Mouse (Mus musculus) lung, embryonic 16.5 days (tissue): Measurements from ENCODE around the gene Trim2. TPM values are rescaled to one million over a fixed set of nuclear protein-coding genes. Genes with fewer than 3 reads are reported as not detected.

Experiments used
- ATAC-seq: fragments of 200-750 bp; cut with Nextera tagmentation; 2 replicates; pipeline ENCODE4 v1.8.0; 2017; ENCODE audit warnings: low read depth, mild to moderate bottlenecking, moderate library complexity
- H3K27ac ChIP-seq: fragments of 300-500 bp; sonication (generic); 2 replicates; pipeline ENCODE4 v1.5.1; 2014; ENCODE audit warnings: mild to moderate bottlenecking, control low read depth, low read length
- H3K27me3 ChIP-seq: fragments of 300-500 bp; sonication (generic); 2 replicates; pipeline ENCODE4 v1.6.1; 2014; ENCODE audit warnings: low read depth, low read length, mixed read lengths; ENCODE audit not compliant: control insufficient read depth, insufficient read depth
- H3K36me3 ChIP-seq: fragments of 300-500 bp; sonication (generic); 2 replicates; pipeline ENCODE4 v1.6.1; 2014; ENCODE audit warnings: low read length; ENCODE audit not compliant: control insufficient read depth, insufficient read depth
- H3K4me1 ChIP-seq: fragments of 300-500 bp; sonication (generic); replicated peaks from 2 replicates; pipeline ENCODE4 v1.6.1; 2014; ENCODE audit warnings: low read length, mixed read lengths; ENCODE audit not compliant: control insufficient read depth, insufficient read depth
- H3K4me2 ChIP-seq: fragments of 300-500 bp; sonication (generic); 2 replicates; pipeline ENCODE4 v1.6.1; 2014; ENCODE audit warnings: low read depth, low read length, control low read depth
- H3K4me3 ChIP-seq: fragments of 300-500 bp; sonication (generic); 2 replicates; pipeline ENCODE4 v1.5.1; 2014; ENCODE audit warnings: mild to moderate bottlenecking, low read length, control low read depth
- H3K9ac ChIP-seq: fragments of 300-500 bp; sonication (generic); 2 replicates; pipeline ENCODE4 v1.6.1; 2014; ENCODE audit warnings: low read length, control low read depth
- H3K9me3 ChIP-seq: fragments of 300-500 bp; sonication (generic); 2 replicates; pipeline ENCODE4 v1.6.1; 2016; ENCODE audit warnings: low read length; ENCODE audit not compliant: control insufficient read depth
- WGBS: fragments of 180-500 bp; shearing (Covaris S2); extraction: QIAGEN DNeasy Blood & Tissue Kit; methylation state at CpG from one replicate; pipeline ENCODE4 v1.1.7; 2014; 5-methylcytosine and 5-hydroxymethylcytosine counted together
- polyA plus RNA-seq: library from polyadenylated mRNA; unstranded; fragments of >200 nt; fragmentation: Nextera tagmentation; extraction: Ambion mirVana; gene quantifications from 2 replicates; pipeline ENCODE4 v1.2.1, GENCODE M21; 2015

Trim2 gene
- polyA plus RNA-seq, 1 experiment from 2014 or later, result 31.9 TPM

DNA sequence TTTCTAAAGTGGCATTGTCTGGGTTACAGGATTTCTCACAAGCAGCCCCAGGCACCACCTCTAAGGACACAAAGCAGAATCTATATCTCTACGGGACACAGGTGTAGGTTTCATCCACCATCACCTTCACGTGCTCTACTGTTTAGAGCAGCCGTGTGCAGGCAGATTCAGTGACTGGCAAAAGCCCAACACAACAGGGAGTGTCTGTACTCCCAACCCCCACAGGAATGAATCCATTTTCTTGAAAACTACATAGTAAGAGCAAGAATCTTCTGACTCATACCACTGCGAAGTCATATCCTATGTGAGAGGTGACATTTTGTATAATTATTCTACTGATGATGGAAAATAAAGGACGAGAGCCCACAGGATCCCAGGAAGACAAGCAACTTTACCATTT, 5.6 kb upstream of the Trim2 start:
- H3K9me3 ChIP-seq, result no peaks in the 10 kb centered on the region
- no peaks in the 10 kb centered on the region for H3K36me3 ChIP-seq
- no peak overlapping the region for H3K9ac ChIP-seq
- H3K4me1 ChIP-seq, result peaks cover 8% of the 10 kb centered on the region
- no peak overlapping the region for H3K4me2 ChIP-seq
- no peak overlapping the region for H3K27ac ChIP-seq
- no peak overlapping the region for H3K4me3 ChIP-seq
- no peaks in the 10 kb centered on the region for H3K27me3 ChIP-seq
- WGBS, result 67% methylated on average over 5 of the region's 5 CpGs
- ATAC-seq, result no peak

- ATAC-seq, result no peak
- peaks cover 15% of the 10 kb centered on the region; the same call in 1 of the 2 replicates for H3K27me3 ChIP-seq
These were observed 839 bp upstream of the Trim2 start for GRCm38 (mm10) chr3:84307516-84307915.

DNA sequence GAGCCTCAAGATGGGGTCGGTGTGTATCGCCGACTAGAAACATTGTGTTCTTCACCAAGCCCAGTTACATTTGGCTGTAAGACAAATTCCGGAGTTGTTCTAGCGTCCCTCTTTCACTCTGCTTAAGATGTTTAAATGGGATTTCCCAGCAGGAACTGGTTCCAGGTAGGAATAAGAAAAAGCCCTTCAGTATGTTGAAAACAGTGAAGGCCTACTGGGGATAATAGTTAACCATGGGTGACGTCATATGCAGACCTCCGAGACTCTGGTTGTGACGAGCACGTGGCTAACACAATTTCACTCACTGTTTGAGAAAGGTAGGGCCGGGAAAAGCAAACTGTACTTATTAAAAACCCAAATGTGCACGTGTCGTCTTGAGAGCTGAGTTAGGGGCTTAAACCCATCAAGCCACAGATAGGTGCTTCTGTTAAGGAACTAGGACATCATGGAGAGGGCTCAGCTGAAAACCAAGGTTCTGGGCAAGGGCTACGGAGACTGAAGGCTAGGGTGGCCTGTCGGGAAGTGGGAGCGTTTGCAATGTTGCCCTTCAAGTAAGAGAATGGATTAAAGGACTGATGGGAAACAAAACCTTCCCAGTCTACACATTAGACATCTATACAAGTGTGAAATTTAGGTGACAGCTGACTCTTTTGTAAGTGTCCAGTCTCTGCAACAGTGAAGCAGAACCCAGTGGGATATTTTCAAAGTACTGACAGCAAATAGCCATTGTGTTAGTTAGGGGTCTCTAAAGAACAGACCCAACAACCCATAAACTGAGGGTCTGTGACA, 761 bp downstream of the Trim2 start:
- H3K9ac ChIP-seq, result no peak overlapping the region
- peak overlapping the region; percentile 45 for H3K4me3 ChIP-seq
- no peak for ATAC-seq
- H3K4me2 ChIP-seq, result peak overlapping the region; percentile 77; the same call in 1 of the 2 replicates
- peaks cover 6% of the 10 kb centered on the region; the same call in 1 of the 2 replicates for H3K4me1 ChIP-seq
- no peak overlapping the region for H3K27ac ChIP-seq
- no peaks in the 10 kb centered on the region for H3K36me3 ChIP-seq
- 0 out of 2 replicates have a peak, but pooled peaks cover 3% of the 10 kb centered on the region for H3K9me3 ChIP-seq
- WGBS, result 40% methylated on average over 15 of the region's 15 CpGs
- H3K27me3 ChIP-seq, result peaks cover 15% of the 10 kb centered on the region; the same call in 1 of the 2 replicates

More at GRCm38 (mm10) chr3:84307516-84307915, 839 bp upstream of the Trim2 start:
- H3K4me1 ChIP-seq, result peaks cover 6% of the 10 kb centered on the region; the same call in 1 of the 2 replicates
- 0 out of 2 replicates have a peak, but pooled peaks cover 3% of the 10 kb centered on the region for H3K9me3 ChIP-seq
- H3K9ac ChIP-seq, result no peak overlapping the region
- H3K27ac ChIP-seq, result no peak overlapping the region
- WGBS, result 58% methylated on average over 5 of the region's 5 CpGs
- H3K4me2 ChIP-seq, result no peak overlapping the region
- H3K4me3 ChIP-seq, result no peak overlapping the region
- H3K36me3 ChIP-seq, result no peaks in the 10 kb centered on the region

DNA sequence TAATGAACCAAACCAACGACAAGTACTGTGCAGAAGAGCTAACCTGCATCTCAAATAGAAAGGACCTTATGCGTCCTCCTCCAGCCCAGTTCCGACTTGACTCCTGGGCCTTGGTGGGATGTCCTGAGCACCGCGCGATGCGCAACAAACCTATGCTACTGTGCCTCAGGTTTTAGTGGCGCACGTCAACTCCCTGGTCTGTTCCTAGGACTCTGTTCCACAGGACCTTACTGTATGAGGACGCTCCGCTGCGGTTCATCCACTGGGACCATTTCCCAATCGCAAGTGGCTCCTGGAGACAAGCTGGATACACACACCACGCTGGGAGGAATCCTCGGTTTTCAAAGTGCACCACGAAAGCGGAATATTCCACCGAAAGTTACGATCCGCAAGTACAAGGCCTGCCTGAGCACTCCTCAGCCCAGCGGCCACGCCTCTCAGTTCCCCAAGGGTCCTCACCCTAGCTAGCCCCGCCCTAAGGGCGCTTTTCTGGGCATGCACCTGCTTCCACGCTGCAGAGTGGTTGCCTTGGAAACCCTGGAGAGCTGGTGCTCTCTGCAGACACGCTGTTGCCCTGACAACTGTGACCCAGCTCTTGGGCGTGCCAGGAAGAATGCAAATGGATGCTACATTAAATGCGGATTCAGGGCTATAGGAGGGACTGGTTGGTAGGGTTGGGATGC, 1.5 kb downstream of the Trim2 start:
- Histone ChIP-seq H3K4me1 (peaks cover 6% of the 10 kb centered on the region; the same call in 1 of the 2 replicates), H3K9me3 (0 out of 2 replicates have a peak, but pooled peaks cover 3% of the 10 kb centered on the region), H3K36me3 (no peaks in the 10 kb centered on the region), H3K4me2 (peak overlapping the region; percentile 77), H3K27ac (peak overlapping the region; percentile 58; the same call in 1 of the 2 replicates), H3K4me3 (peak overlapping the region; percentile 45), H3K9ac (peak overlapping the region; percentile 45; the same call in 1 of the 2 replicates), H3K27me3 (peaks cover 15% of the 10 kb centered on the region; the same call in 1 of the 2 replicates)
- peak; percentile 95 for ATAC-seq
- WGBS, result 3% methylated on average over 28 of the region's 28 CpGs

- Histone ChIP-seq H3K27me3 (peaks cover 15% of the 10 kb centered on the region; the same call in 1 of the 2 replicates), H3K36me3 (no peaks in the 10 kb centered on the region), H3K4me2 (peak overlapping the region; percentile 77), H3K27ac (0 out of 2 replicates have a peak overlapping the region, but pooled peaks have one; percentile 48), H3K9ac (peak overlapping the region; percentile 45), H3K4me1 (peaks cover 6% of the 10 kb centered on the region; the same call in 1 of the 2 replicates), H3K4me3 (peak overlapping the region; percentile 45), H3K9me3 (0 out of 2 replicates have a peak, but pooled peaks cover 3% of the 10 kb centered on the region)
- peak; percentile 79 for ATAC-seq
- WGBS, result under 1% methylated on average over 32 of the region's 32 CpGs
These were observed 2.2 kb downstream of the Trim2 start for GRCm38 (mm10) chr3:84304339-84305009.

DNA sequence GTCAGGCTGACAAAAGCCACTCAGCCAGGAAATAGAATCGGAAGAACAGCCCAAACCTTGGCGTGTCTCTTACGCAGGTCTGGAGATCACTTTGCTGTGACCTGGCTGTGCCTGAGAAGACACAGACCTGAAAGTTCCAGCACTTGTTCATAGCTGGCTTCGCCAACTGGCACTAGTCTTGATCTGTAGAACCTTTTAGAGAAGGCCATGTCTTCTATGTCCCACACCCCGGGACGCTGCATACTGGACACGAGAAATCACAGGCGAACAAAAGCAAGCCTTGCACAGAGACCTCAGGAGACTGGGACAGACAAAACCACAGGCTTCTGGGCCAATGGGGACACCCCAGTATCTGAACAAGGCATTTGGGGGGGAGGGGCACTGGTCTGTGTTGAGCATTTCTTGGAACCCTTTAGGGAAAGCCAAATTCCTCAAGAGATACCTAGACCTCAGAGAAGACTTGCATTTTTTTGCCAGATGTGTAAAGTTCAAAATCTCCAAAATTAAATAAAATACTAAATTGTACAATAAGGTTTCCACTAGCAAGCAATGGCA, 3.2 kb downstream of the Trim2 start:
- Histone ChIP-seq H3K27me3 (peaks cover 15% of the 10 kb centered on the region; the same call in 1 of the 2 replicates), H3K27ac (no peak overlapping the region), H3K4me3 (no peak overlapping the region), H3K4me1 (peaks cover 6% of the 10 kb centered on the region; the same call in 1 of the 2 replicates), H3K9ac (no peak overlapping the region), H3K36me3 (no peaks in the 10 kb centered on the region), H3K4me2 (no peak overlapping the region), H3K9me3 (peaks cover 3% of the 10 kb centered on the region; the same call in 1 of the 2 replicates)
- 82% methylated on average over 8 of the region's 8 CpGs for WGBS
- no peak for ATAC-seq

DNA sequence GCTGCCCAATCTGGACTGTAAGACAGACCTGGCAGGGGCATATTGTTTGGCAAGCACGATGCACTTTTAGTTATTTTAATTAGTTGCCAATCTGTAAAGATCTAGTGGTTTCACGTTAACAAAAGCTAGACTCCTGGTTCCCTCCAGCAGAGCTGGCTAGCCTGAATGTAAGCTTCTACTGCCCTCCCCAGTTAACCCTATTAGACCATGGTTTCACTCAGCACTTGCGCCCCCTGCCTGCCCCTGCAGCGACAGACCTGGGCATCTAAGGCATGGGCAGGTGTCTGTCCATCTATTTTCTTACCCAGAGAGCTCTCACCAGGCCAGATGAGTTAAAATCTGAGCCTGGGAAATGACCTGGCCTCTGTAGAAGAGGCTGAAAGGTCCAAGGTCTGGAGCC, 4.4 kb downstream of the Trim2 start:
- no peak for ATAC-seq
- WGBS, result 17% methylated on average over 4 of the region's 4 CpGs
- Histone ChIP-seq H3K9me3 (peaks cover 3% of the 10 kb centered on the region; the same call in 1 of the 2 replicates), H3K27me3 (peaks cover 15% of the 10 kb centered on the region; the same call in 1 of the 2 replicates), H3K27ac (no peak overlapping the region), H3K4me2 (no peak overlapping the region), H3K9ac (no peak overlapping the region), H3K4me1 (peaks cover 6% of the 10 kb centered on the region; the same call in 1 of the 2 replicates), H3K36me3 (no peaks in the 10 kb centered on the region), H3K4me3 (no peak overlapping the region)

DNA sequence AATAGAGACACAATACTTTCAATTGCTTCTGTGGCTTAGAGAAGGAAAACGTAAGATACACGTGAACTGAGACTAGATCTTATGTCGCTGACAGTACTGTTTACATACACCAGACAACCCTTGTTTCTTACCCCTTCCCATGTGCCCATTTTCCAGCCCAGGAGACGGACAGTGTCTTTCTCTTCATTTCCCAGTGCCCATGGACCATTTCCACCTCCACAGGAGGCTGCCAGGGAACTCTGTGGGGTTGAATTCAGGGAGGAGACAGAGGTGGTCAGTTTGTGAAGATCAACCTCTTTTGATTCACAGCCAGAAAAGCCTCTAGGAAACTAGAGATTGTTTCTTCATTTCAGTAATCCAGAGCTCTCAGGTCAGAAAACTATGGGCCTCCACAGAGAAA, 5.0 kb downstream of the Trim2 start:
- Histone ChIP-seq H3K4me2 (no peak overlapping the region), H3K27me3 (peaks cover 15% of the 10 kb centered on the region; the same call in 1 of the 2 replicates), H3K9me3 (peaks cover 3% of the 10 kb centered on the region; the same call in 1 of the 2 replicates), H3K4me1 (peaks cover 6% of the 10 kb centered on the region; the same call in 1 of the 2 replicates), H3K36me3 (no peaks in the 10 kb centered on the region), H3K4me3 (no peak overlapping the region), H3K27ac (no peak overlapping the region), H3K9ac (no peak overlapping the region)
- 83% methylated on average over 4 of the region's 4 CpGs for WGBS
- no peak for ATAC-seq
